Mouse (Mus musculus) CH12.LX (cell line): Measurements from ENCODE around the gene Lrrc55. TPM values are rescaled to one million over a fixed set of nuclear protein-coding genes. Genes with fewer than 3 reads are reported as not detected.

Experiments
- DNase-seq: peaks from one replicate; pipeline ENCODE4 v3.0.0-alpha.2; 2013; ENCODE audit errors: extremely low read depth
- H3K27ac ChIP-seq: 2 replicates; pipeline ENCODE4 v1.5.1; 2012; ENCODE audit warnings: low read depth, mild to moderate bottlenecking, control low read depth, moderate library complexity; ENCODE audit not compliant: insufficient read depth
- H3K27me3 ChIP-seq: replicated peaks from 2 replicates; pipeline ENCODE3; 2012; ENCODE audit warnings: inconsistent platforms
- H3K36me3 ChIP-seq, 2 experiments: replicated peaks in 1 of 2; 2 replicates each; pipeline versions ENCODE3 to v1.6.1; 2012; ENCODE audit warnings: inconsistent platforms in 1 of 2, low read length in 1 of 2, mild to moderate bottlenecking in 1 of 2, mixed read lengths in 1 of 2, moderate library complexity in 1 of 2; ENCODE audit not compliant: control insufficient read depth in 1 of 2, insufficient read depth in 1 of 2
- H3K4me1 ChIP-seq, 2 experiments: 2 replicates each; pipeline ENCODE4 v1.6.1; 2012; ENCODE audit warnings: inconsistent platforms in 1 of 2, moderate library complexity in 1 of 2; ENCODE audit not compliant: insufficient read depth in 2 of 2, control insufficient read depth in 1 of 2
- H3K4me2 ChIP-seq: 2 replicates; pipeline ENCODE4 v1.6.1; 2012; ENCODE audit warnings: low read depth, mild to moderate bottlenecking, control low read depth; ENCODE audit not compliant: poor library complexity, insufficient read depth, severe bottlenecking
- H3K4me3 ChIP-seq, 3 experiments: fragments of 150-350 bp in 1 of 3; sonication (generic) in 1 of 3; replicated peaks in 1 of 3; 2 replicates each; pipeline versions ENCODE3 to v1.5.1; 2011 to 2012; ENCODE audit warnings: low read depth in 2 of 3, low read length in 2 of 3, mild to moderate bottlenecking in 2 of 3, moderate library complexity in 2 of 3, control low read depth in 1 of 3, improper control_type of control experiment in 1 of 3, inconsistent platforms in 1 of 3, mixed read lengths in 1 of 3; ENCODE audit not compliant: poor library complexity in 1 of 3
- H3K79me2 ChIP-seq: replicated peaks from 2 replicates; pipeline ENCODE4 v1.6.1; 2012; ENCODE audit warnings: mild to moderate bottlenecking, moderate library complexity; ENCODE audit not compliant: control insufficient read depth, poor library complexity, insufficient read depth, severe bottlenecking; ENCODE audit errors: extremely low read depth
- H3K9ac ChIP-seq: 2 replicates; pipeline ENCODE4 v1.6.1; 2012; ENCODE audit warnings: low read depth, mild to moderate bottlenecking, control low read depth, moderate library complexity; ENCODE audit not compliant: insufficient read depth
- H3K9me3 ChIP-seq: replicated peaks from 2 replicates; pipeline ENCODE3; 2012; ENCODE audit warnings: low read length, inconsistent platforms, mixed read lengths
- CTCF ChIP-seq, 2 experiments: IDR thresholded peaks in 1 of 2; conservative IDR thresholded peaks in 1 of 2; 2 replicates each; pipeline ENCODE4 v1.5.1; 2011 to 2012; ENCODE audit warnings: low read depth in 2 of 2, low read length in 2 of 2, improper control_type of control experiment in 1 of 2, inconsistent platforms in 1 of 2, mild to moderate bottlenecking in 1 of 2, moderate library complexity in 1 of 2
- E2F4 ChIP-seq: IDR thresholded peaks from 2 replicates; pipeline ENCODE4 v1.6.1; 2011; ENCODE audit warnings: low read depth, low read length, improper control_type of control experiment; ENCODE audit not compliant: insufficient replicate concordance
- ETS1 ChIP-seq: conservative IDR thresholded peaks from 2 replicates; pipeline ENCODE4 v1.6.1; 2012; ENCODE audit warnings: low read depth, mild to moderate bottlenecking, inconsistent platforms, low read length, improper control_type of control experiment, moderate library complexity
- GABPA ChIP-seq: IDR thresholded peaks from 2 replicates; pipeline ENCODE4 v1.6.1; 2012; ENCODE audit warnings: low read depth, low read length, improper control_type of control experiment, inconsistent platforms; ENCODE audit not compliant: insufficient replicate concordance
- HCFC1 ChIP-seq: IDR thresholded peaks from 2 replicates; pipeline ENCODE4 v1.6.1; 2012; ENCODE audit warnings: low read depth, mild to moderate bottlenecking, inconsistent platforms, low read length, improper control_type of control experiment
- JUND ChIP-seq: conservative IDR thresholded peaks from 2 replicates; pipeline ENCODE4 v1.6.1; 2011; ENCODE audit warnings: low read depth, low read length, improper control_type of control experiment
- MAX ChIP-seq: IDR thresholded peaks from 2 replicates; pipeline ENCODE4 v1.6.1; 2011; ENCODE audit warnings: low read length, improper control_type of control experiment
- NELFE ChIP-seq: IDR thresholded peaks from 2 replicates; pipeline ENCODE4 v1.6.1; 2011; ENCODE audit warnings: low read depth, low read length, improper control_type of control experiment
- POLR2A ChIP-seq: IDR thresholded peaks from 2 replicates; pipeline ENCODE4 v1.6.1; 2011; ENCODE audit warnings: low read depth, mild to moderate bottlenecking, improper control_type of control experiment, low read length
- RAD21 ChIP-seq: IDR thresholded peaks from 2 replicates; pipeline ENCODE4 v1.6.1; 2011; ENCODE audit warnings: low read depth, mild to moderate bottlenecking, low read length, improper control_type of control experiment, moderate library complexity
- RCOR1 ChIP-seq: conservative IDR thresholded peaks from 2 replicates; pipeline ENCODE4 v1.6.1; 2012; ENCODE audit warnings: low read depth, mild to moderate bottlenecking, inconsistent platforms, low read length, improper control_type of control experiment
- SIN3A ChIP-seq: IDR thresholded peaks from 2 replicates; pipeline ENCODE4 v1.6.1; 2012; ENCODE audit warnings: low read length, improper control_type of control experiment, inconsistent platforms
- SMC3 ChIP-seq: IDR thresholded peaks from 2 replicates; pipeline ENCODE4 v1.6.1; 2011; ENCODE audit warnings: low read depth, low read length, improper control_type of control experiment
- UBTF ChIP-seq: IDR thresholded peaks from 2 replicates; pipeline ENCODE4 v1.6.1; 2012; ENCODE audit warnings: low read depth, mild to moderate bottlenecking, inconsistent platforms, low read length, improper control_type of control experiment, moderate library complexity
- ZC3H11A ChIP-seq: IDR thresholded peaks from 2 replicates; pipeline ENCODE4 v1.6.1; 2012; ENCODE audit warnings: low read depth, mild to moderate bottlenecking, inconsistent platforms, low read length, improper control_type of control experiment
- ZNF384 ChIP-seq: IDR thresholded peaks from 2 replicates; pipeline ENCODE4 v1.6.1; 2012; ENCODE audit warnings: low read depth, low read length, improper control_type of control experiment, inconsistent platforms
- dilution Hi-C: fragments of 300-500 bp; cut with MboI; formaldehyde crosslinking; loops from 2 replicates; pipeline ENCODE4 v1.14.3; 2020; ENCODE audit warnings: low sequenced_read_pairs; ENCODE audit not compliant: extremely low pct_unique_long_range_greater_than_20kb, extremely low pct_ligation_motif_present
- in situ Hi-C: fragments of 300-500 bp; cut with MboI; formaldehyde crosslinking; loops from 3 replicates; pipeline ENCODE4 v1.14.3; 2019; ENCODE audit warnings: low sequenced_read_pairs, low pct_ligation_motif_present, low pct_unique_long_range_greater_than_20kb, mixed read lengths
- polyA plus RNA-seq: library from polyadenylated mRNA; unstranded; fragments of >175 nt; gene quantifications from 2 replicates; pipeline ENCODE4 v1.2.1, GENCODE M21; 2012; ENCODE audit warnings: low read depth; ENCODE audit not compliant: insufficient read length
- total RNA-seq, 2 experiments: library from RNA; depleted of rRNA; stranded (reverse); fragments of 300-350 nt in 1 of 2; fragments of >200 nt in 1 of 2; gene quantifications; 2 replicates each; pipeline ENCODE4 v1.2.3; 2012 to 2014

Lrrc55 gene
- 0.04 TPM in 1 of 2 replicates, not detected in the other for total RNA-seq (2012; rRNA removed)
- not detected in 2 replicates for total RNA-seq (2014; rRNA removed)
- 0.08 TPM in 1 of 2 replicates, not detected in the other for polyA plus RNA-seq

- Histone ChIP-seq H3K9me3 (no peaks in the 10 kb centered on the region), H3K4me2 (no peak within 1 kb of the TSS), H3K4me1 (peaks cover 0 to 8% of the 10 kb centered on the region in 2 experiments; a peak in 1 of 4 replicates), H3K79me2 (no peaks in the 10 kb centered on the region), H3K36me3 (no peaks in the 10 kb centered on the region), H3K27ac (no peak within 1 kb of the TSS), H3K9ac (no peak within 1 kb of the TSS), H3K27me3 (peaks cover 43% of the 10 kb centered on the region), H3K4me3 (no peak within 1 kb of the TSS)
- DNase-seq, result no peak
- TF ChIP-seq RCOR1 (no peak), MAX (no peak), NELFE (no peak), JUND (no peak)
- in situ Hi-C loops, result no loop called here
- dilution Hi-C loops, result no loop called here
These were observed at the start of gene Lrrc55 for GRCm38 (mm10) chr2:85196901-85197300. Gene Lrrc55 (minus strand): TSS chr2:85197197.

GRCm38 (mm10) chr2:85246506-85247082 lies 49.6 kb upstream of the Lrrc55 start:
- H3K27ac ChIP-seq, result no peak overlapping the region
- H3K4me3 ChIP-seq, result no peak overlapping the region
- peak; percentile 51 for DNase-seq
- TF ChIP-seq NELFE (peak; percentile 20; the same call in 1 of the 2 replicates), RAD21 (peak; percentile 91), SMC3 (peak; percentile 93), CTCF (conservative IDR thresholded peaks at IDR 0.05 in 1 of 2, IDR thresholded peaks at IDR 0.05 in 1 of 2; ENCODE audit: low read depth in 2 of 2, low read length in 2 of 2) (peak; percentile 84 to 94), HCFC1 (no peak), MAX (no peak), ZC3H11A (peak; percentile 74)
- TF ChIP-seq, all 38 proteins: peak for 5
- Histone ChIP-seq H3K4me2 (no peak overlapping the region), H3K36me3 (no peaks in the 10 kb centered on the region), H3K4me1 (no peaks in the 10 kb centered on the region), H3K27me3 (peaks cover 30% of the 10 kb centered on the region), H3K9me3 (no peaks in the 10 kb centered on the region), H3K79me2 (no peaks in the 10 kb centered on the region), H3K9ac (no peak overlapping the region)
- dilution Hi-C loops (no loop called here), in situ Hi-C loops (loop anchor here (5.0 to 25.0 kb wide), 2 partner anchors 124 to 359 kb away; partner anchors contain the start of gene Rtn4rl2)

GRCm38 (mm10) chr2:85245737-85246136 lies 48.7 kb upstream of the Lrrc55 start:
- Histone ChIP-seq H3K36me3 (no peaks in the 10 kb centered on the region), H3K9me3 (no peaks in the 10 kb centered on the region), H3K4me2 (no peak overlapping the region), H3K9ac (no peak overlapping the region), H3K4me1 (no peaks in the 10 kb centered on the region), H3K79me2 (no peaks in the 10 kb centered on the region), H3K27me3 (peaks cover 25% of the 10 kb centered on the region), H3K27ac (no peak overlapping the region), H3K4me3 (no peak overlapping the region)
- DNase-seq, result no peak
- dilution Hi-C loops (no loop called here), in situ Hi-C loops (loop anchor here (5.0 to 25.0 kb wide), 2 partner anchors 123 to 358 kb away; partner anchors contain the start of gene Rtn4rl2)
- TF ChIP-seq NELFE (no peak), POLR2A (no peak), ZNF384 (no peak), SIN3A (no peak), CTCF (conservative IDR thresholded peaks at IDR 0.05 in 1 of 2, IDR thresholded peaks at IDR 0.05 in 1 of 2; ENCODE audit: low read depth in 2 of 2, low read length in 2 of 2) (no peak), UBTF (no peak), GABPA (no peak), E2F4 (no peak), RAD21 (no peak), MAX (no peak), ETS1 (no peak)
